Mouse (Mus musculus) G1E (cell line): ENCODE results near the gene Asb18. TPM values are rescaled to one million over a fixed set of nuclear protein-coding genes. Genes with fewer than 3 reads are reported as not detected.

Experiments used
- ATAC-seq: 2 replicates; pipeline ENCODE4 v1.8.0; 2016; ENCODE audit warnings: mild to moderate bottlenecking; ENCODE audit not compliant: insufficient number of reproducible peaks, poor library complexity, low FRiP score, severe bottlenecking; ENCODE audit errors: extremely low read depth
- DNase-seq: peaks from one replicate; pipeline ENCODE4 v3.0.0; 2012; ENCODE audit warnings: low spot score
- H3K27me3 ChIP-seq: 2 replicates; pipeline ENCODE4 v1.6.1; 2012; ENCODE audit warnings: mild to moderate bottlenecking, low read length, inconsistent platforms; ENCODE audit not compliant: insufficient read depth
- H3K36me3 ChIP-seq: replicated peaks from 2 replicates; pipeline ENCODE3; 2012; ENCODE audit warnings: mild to moderate bottlenecking, inconsistent platforms
- H3K4me1 ChIP-seq: 2 replicates; pipeline ENCODE4 v1.6.1; 2012; ENCODE audit warnings: low read depth, low read length, inconsistent platforms, mixed read lengths; ENCODE audit not compliant: insufficient read depth
- H3K4me3 ChIP-seq: 2 replicates; pipeline ENCODE4 v1.5.1; 2012; ENCODE audit warnings: low read depth, mild to moderate bottlenecking, inconsistent platforms, low read length, moderate library complexity, mixed read lengths
- H3K9me3 ChIP-seq: replicated peaks from 2 replicates; pipeline ENCODE4 v1.6.1; 2012; ENCODE audit warnings: inconsistent platforms
- CTCF ChIP-seq: IDR thresholded peaks from 2 replicates; pipeline ENCODE4 v1.5.1; 2012; ENCODE audit warnings: low read depth, low read length, inconsistent platforms, mixed read lengths
- GATA1 ChIP-seq: IDR thresholded peaks from 2 replicates; pipeline ENCODE4 v1.6.1; 2012; ENCODE audit warnings: borderline replicate concordance, low read length, inconsistent platforms, mixed read lengths
- GATA2 ChIP-seq: IDR thresholded peaks from 2 replicates; pipeline ENCODE4 v1.6.1; 2012; ENCODE audit warnings: low read depth, low read length, inconsistent platforms, borderline replicate concordance
- POLR2AphosphoS5 ChIP-seq: IDR thresholded peaks from 2 replicates; pipeline ENCODE4 v1.6.1; 2012; ENCODE audit warnings: low read depth, low read length, inconsistent platforms; ENCODE audit not compliant: insufficient replicate concordance
- TAL1 ChIP-seq: conservative IDR thresholded peaks from 2 replicates; pipeline ENCODE4 v1.6.1; 2012; ENCODE audit warnings: low read depth, low read length, inconsistent platforms, mixed read lengths
- polyA plus RNA-seq: library from polyadenylated mRNA; stranded (reverse); fragments of >175 nt; gene quantifications from 2 replicates; pipeline ENCODE4 v1.2.3, GENCODE M21; 2012
- total RNA-seq, 2 experiments: library from RNA; stranded (forward) in 1 of 2; stranded (reverse) in 1 of 2; fragments of 200-1000 nt in 1 of 2; fragments of >200 nt in 1 of 2; fragmentation: Nextera tagmentation in 1 of 2; gene quantifications; 2 replicates each; pipeline ENCODE4 v1.2.3; 2014 to 2017

The Asb18 gene
- not detected in 2 replicates for total RNA-seq (2014; fragmentation: Nextera tagmentation)
- 0.05 and 0.06 TPM in 2 replicates for total RNA-seq (2017)
- polyA plus RNA-seq = not detected in 2 replicates

DNA sequence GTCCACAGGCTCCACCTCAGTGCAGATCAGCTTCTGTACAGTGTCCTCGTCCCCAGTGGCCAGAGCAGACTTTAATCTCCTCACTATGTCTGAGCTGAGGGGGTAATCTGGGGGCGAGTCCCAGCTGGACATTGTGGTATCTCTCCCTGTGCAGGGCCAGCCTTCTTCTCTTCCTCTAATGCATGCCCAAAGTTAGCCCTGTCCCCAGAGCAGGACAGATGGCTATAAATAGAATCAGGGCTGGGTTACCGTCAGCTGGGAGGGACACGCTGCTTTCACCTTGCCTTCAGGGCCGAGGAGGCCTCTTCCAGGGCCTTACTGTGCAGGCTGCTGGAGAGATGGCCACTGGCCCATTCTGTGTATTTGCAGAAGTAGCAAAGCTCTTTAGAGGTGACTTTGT is at the start of gene Asb18:
Asb18 (minus strand) TSS at position 221 of the 400 bp plus-strand sequence.
- Histone ChIP-seq H3K9me3 (peaks cover 89% of the 10 kb centered on the region), H3K36me3 (no peaks in the 10 kb centered on the region), H3K4me3 (no peak within 1 kb of the TSS), H3K4me1 (no peaks in the 10 kb centered on the region), H3K27me3 (no peaks in the 10 kb centered on the region)
- TF ChIP-seq GATA1 = no peak
- no peak for TF ChIP-seq CTCF
- no peak for TF ChIP-seq TAL1
- no peak for TF ChIP-seq POLR2AphosphoS5
- DNase-seq = no peak
- ATAC-seq = no peak

DNA sequence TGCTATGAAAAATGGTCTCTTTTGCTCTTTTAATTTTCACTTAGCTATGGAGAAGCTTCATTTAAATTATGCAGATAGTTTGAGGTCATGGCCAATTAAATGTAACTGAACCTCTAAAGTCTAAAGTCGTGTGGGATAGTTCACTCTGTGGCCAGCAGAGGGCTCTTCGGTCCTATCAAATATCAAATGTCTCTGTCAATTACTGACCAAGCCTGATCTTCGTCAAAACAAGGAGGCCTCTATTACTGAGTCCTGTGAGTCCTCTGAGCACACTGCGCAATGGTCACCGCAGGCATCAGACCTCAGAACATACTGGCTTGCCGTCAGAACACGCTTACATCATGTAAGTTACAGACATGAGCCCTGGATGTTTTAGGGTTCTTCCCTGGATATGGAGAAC is 46.1 kb upstream of the Asb18 start:
- ATAC-seq = no peak

DNA sequence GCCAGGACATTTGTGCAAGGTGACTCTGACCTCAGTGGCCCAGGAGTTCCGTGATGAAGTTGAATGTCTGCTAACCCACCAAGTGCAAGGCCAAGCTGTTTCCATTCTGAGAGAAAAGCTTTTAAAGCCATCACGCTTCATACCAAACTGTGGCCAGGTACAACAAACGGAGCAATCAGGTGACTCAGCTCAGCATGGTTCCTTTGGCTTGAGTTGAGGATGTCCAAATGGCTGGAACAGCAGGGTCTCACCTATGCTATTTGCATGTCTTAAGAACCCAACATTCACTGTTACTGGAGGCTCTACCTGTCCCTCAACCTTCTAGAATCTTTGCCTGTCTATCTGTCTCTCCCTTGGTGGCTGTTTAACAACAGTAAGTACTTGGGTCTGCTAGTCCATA is 45.6 kb upstream of the Asb18 start:
- no peak for DNase-seq
- TF ChIP-seq TAL1 (no peak), CTCF (no peak), GATA2 (no peak), GATA1 (no peak), POLR2AphosphoS5 (no peak)

More for the DNA sequence above, 46.1 kb upstream of the Asb18 start:
- no peaks in the 10 kb centered on the region for H3K36me3 ChIP-seq
- peaks cover 85% of the 10 kb centered on the region for H3K9me3 ChIP-seq
- TF ChIP-seq TAL1 = no peak
- TF ChIP-seq GATA1 = no peak
- TF ChIP-seq GATA2 = no peak
- no peak for TF ChIP-seq POLR2AphosphoS5
- TF ChIP-seq CTCF = no peak
- H3K4me3 ChIP-seq = no peak overlapping the region
- H3K4me1 ChIP-seq = no peaks in the 10 kb centered on the region
- H3K27me3 ChIP-seq = no peaks in the 10 kb centered on the region
- no peak for DNase-seq

DNA sequence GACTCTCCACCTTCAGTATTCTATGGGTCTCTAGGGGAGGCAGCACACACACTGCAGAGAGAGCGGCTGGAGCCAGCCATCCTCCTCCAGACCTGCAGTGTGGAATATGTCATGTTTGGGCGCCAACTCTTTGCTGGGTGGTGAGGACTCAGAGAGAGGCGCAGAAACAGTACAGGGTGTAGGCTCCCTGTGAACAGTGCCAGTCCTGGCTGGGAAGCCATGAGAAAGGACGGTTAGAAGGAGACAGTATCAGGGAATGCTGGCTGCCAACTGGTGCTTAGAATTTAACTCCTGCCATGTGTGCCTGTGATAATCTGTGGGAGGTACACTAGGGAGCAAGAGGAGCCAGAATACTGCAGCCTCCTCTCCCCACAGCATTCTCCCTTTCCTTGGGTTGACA is 40.5 kb upstream of the Asb18 start:
- TF ChIP-seq GATA1 (no peak), GATA2 (no peak), CTCF (no peak), TAL1 (no peak), POLR2AphosphoS5 (no peak)
- H3K4me3 ChIP-seq = no peak overlapping the region
- no peaks in the 10 kb centered on the region for H3K4me1 ChIP-seq
- peaks cover 86% of the 10 kb centered on the region for H3K9me3 ChIP-seq
- H3K36me3 ChIP-seq = no peaks in the 10 kb centered on the region
- H3K27me3 ChIP-seq = no peaks in the 10 kb centered on the region
- DNase-seq = no peak
- ATAC-seq = no peak

More for the DNA sequence above, 45.6 kb upstream of the Asb18 start:
- H3K4me1 ChIP-seq = no peaks in the 10 kb centered on the region
- peaks cover 84% of the 10 kb centered on the region for H3K9me3 ChIP-seq
- no peaks in the 10 kb centered on the region for H3K27me3 ChIP-seq
- no peak for ATAC-seq
- H3K36me3 ChIP-seq = no peaks in the 10 kb centered on the region
- no peak overlapping the region for H3K4me3 ChIP-seq

DNA sequence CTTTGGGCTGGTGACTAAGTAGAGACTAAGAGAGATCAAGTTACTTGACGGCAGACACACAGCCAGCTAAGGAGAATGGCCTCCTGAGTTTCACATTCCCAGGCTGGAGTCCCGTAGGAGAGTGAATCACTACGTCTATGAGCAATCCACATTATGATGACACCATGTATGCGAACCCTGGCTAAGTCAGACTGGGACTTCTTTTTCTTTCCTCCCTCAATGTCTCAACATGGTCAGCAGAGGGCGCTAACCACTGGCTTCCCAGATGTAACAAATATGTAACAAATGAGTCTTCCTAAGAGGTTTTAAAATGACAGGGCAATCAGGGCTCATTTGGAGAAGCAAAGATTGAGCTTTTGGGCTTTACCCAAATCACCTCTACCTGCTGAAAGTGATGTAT is 36.9 kb upstream of the Asb18 start:
- TF ChIP-seq POLR2AphosphoS5 (no peak), GATA2 (no peak), TAL1 (no peak), CTCF (no peak), GATA1 (no peak)
- H3K9me3 ChIP-seq = peaks cover 89% of the 10 kb centered on the region
- ATAC-seq = no peak
- DNase-seq = no peak
- no peaks in the 10 kb centered on the region for H3K36me3 ChIP-seq
- no peaks in the 10 kb centered on the region for H3K27me3 ChIP-seq
- no peaks in the 10 kb centered on the region for H3K4me1 ChIP-seq
- no peak overlapping the region for H3K4me3 ChIP-seq

DNA sequence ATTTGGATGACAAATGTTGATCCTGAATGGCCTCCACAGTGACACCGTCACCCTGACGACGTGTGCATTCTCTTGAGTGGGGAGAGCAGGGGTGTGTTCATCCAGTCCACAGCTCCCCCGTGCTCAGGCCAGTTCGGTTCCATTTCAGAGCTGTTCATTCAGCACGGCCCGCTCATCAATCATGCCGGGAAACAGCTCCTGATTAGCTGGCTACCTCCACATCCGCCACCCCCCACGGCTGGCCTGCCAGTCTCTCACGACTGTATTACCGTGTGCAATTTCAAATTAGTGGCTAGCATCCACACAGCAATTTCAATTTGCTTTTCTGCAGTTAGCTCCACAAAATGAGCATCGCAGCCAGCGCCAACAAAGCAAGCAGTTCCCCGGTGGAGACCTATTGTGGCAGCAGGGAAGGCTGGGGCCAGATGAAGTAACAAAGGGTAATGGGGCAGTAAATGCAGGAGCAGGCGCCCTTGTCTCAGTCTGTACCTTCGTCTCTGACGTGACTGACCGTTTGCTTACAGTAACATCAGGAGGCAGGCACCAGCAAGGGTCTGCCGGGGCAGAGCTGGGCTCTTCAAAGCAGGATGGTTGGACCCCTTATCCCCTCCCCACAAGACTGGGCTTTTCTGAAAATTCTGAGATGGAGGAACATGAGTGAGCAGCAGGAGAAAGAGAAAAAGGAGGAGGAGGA is 35.7 kb upstream of the Asb18 start:
- DNase-seq = no peak
- TF ChIP-seq TAL1 (no peak), GATA2 (no peak), POLR2AphosphoS5 (no peak), GATA1 (no peak), CTCF (no peak)
- H3K27me3 ChIP-seq = no peaks in the 10 kb centered on the region
- no peak overlapping the region; the same call in 1 of the 2 replicates for H3K4me3 ChIP-seq
- H3K9me3 ChIP-seq = peaks cover 88% of the 10 kb centered on the region
- no peaks in the 10 kb centered on the region for H3K36me3 ChIP-seq
- ATAC-seq = no peak
- H3K4me1 ChIP-seq = no peaks in the 10 kb centered on the region
